Mouse (Mus musculus) testis, adult 2 months (tissue): ENCODE measurements at regions not wholly inside any gene's neighbourhood (a gene's known extent, or its start where the extent isn't known, plus 50 kb on each side); places are given as distances from the start of the nearest gene placed in this dataset.

ENCODE experiments used
- CTCF ChIP-seq: fragments of 200-500 bp; IDR thresholded peaks from 2 replicates; pipeline ENCODE4 v1.5.1; 2012; ENCODE audit warnings: low read depth, mild to moderate bottlenecking, inconsistent platforms, low read length, moderate library complexity; ENCODE audit not compliant: control insufficient read depth, insufficient read depth, insufficient replicate concordance
- POLR2A ChIP-seq: fragments of 200-500 bp; IDR thresholded peaks from 2 replicates; pipeline ENCODE4 v1.6.1; 2012; ENCODE audit warnings: low read depth, mild to moderate bottlenecking, inconsistent platforms, low read length, moderate library complexity; ENCODE audit not compliant: control insufficient read depth

DNA sequence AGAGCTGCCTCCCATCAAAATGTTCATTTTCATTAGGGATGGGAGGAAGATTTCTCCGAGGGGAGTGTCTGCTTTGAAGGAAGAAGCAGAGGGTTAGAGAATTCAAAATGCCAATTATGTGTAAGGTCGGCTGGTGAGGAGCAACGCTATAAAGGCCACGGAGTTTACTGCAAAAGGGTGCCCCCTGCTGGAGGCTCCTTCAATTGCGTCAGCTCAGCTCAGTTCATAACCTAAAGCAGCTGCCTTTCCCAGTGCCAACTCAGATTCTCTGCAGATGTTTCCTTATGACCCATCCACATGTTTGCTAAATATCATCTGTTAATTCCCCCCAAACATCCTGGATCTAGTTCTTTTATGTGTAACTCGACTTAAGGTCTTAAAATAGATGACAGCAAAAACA lies 138.8 kb downstream of the Mtx2 start:
- TF ChIP-seq CTCF (peak; percentile 85; the same call in 1 of the 2 replicates), POLR2A (no peak)
